Mouse (Mus musculus) hindbrain, embryonic 12.5 days (tissue): ENCODE measurements around the gene Primpol. TPM values are rescaled to one million over a fixed set of nuclear protein-coding genes. Genes with fewer than 3 reads are reported as not detected.

Experiments
- ATAC-seq: fragments of 200-750 bp; cut with Nextera tagmentation; 2 replicates; pipeline ENCODE4 v1.8.0; 2017; ENCODE audit warnings: moderate TSS enrichment; ENCODE audit not compliant: low FRiP score
- H3K27ac ChIP-seq: fragments of 300-500 bp; sonication (generic); 2 replicates; pipeline ENCODE4 v1.5.1; 2016; ENCODE audit warnings: mild to moderate bottlenecking
- H3K27me3 ChIP-seq: fragments of 300-500 bp; sonication (generic); 2 replicates; pipeline ENCODE4 v1.6.1; 2016; ENCODE audit warnings: mild to moderate bottlenecking
- H3K36me3 ChIP-seq: fragments of 300-500 bp; sonication (generic); 2 replicates; pipeline ENCODE4 v1.6.1; 2016; ENCODE audit warnings: mild to moderate bottlenecking
- H3K4me1 ChIP-seq: fragments of 300-500 bp; sonication (generic); 2 replicates; pipeline ENCODE4 v1.6.1; 2016
- H3K4me2 ChIP-seq: fragments of 300-500 bp; sonication (generic); replicated peaks from 2 replicates; pipeline ENCODE4 v1.6.1; 2016; ENCODE audit warnings: mild to moderate bottlenecking
- H3K4me3 ChIP-seq: fragments of 300-500 bp; sonication (generic); 2 replicates; pipeline ENCODE4 v1.5.1; 2016; ENCODE audit warnings: mild to moderate bottlenecking
- H3K9ac ChIP-seq: fragments of 300-500 bp; sonication (generic); 2 replicates; pipeline ENCODE4 v1.6.1; 2016; ENCODE audit warnings: mild to moderate bottlenecking, moderate library complexity
- H3K9me3 ChIP-seq: fragments of 300-500 bp; sonication (generic); replicated peaks from 2 replicates; pipeline ENCODE4 v1.6.1; 2016; ENCODE audit warnings: mild to moderate bottlenecking
- WGBS: fragments of 180-500 bp; shearing (Covaris S2); methylation state at CpG from one replicate; pipeline ENCODE4 v1.1.7; 2016; 5-methylcytosine and 5-hydroxymethylcytosine counted together
- polyA plus RNA-seq: library from polyadenylated mRNA; unstranded; fragments of >200 nt; fragmentation: Nextera tagmentation; extraction: Ambion mirVana; gene quantifications from 2 replicates; pipeline ENCODE4 v1.2.1, GENCODE M21; 2016

Primpol gene
- polyA plus RNA-seq, 1 experiment from 2014 or later = 8.4 TPM

DNA sequence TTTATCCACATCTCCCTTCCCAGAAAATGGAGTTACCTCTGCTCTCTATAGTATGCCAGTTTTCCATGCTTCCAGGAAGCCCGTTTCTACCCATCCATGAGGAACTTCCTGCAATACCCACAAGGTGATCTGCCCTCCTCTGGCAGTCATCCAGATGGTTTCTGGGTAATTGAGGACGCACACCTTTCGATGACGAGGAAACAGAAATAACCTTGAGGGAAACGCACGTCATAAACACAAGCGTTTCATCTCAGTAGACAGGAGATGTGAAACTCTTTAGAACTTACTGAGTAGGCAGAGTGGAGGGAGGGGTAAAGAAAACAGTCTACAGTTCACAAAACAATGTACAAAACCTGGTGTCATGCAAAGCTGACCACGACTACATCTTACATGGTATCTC lies 67.0 kb downstream of the Primpol start:
- WGBS = 85% methylated on average over 8 of the region's 8 CpGs
- Histone ChIP-seq H3K27me3 (no peaks in the 10 kb centered on the region; the same call in 1 of the 2 replicates), H3K9me3 (no peaks in the 10 kb centered on the region), H3K9ac (no peak overlapping the region), H3K4me1 (peaks cover 13% of the 10 kb centered on the region), H3K4me3 (no peak overlapping the region), H3K27ac (no peak overlapping the region), H3K36me3 (no peaks in the 10 kb centered on the region), H3K4me2 (no peak overlapping the region)
- ATAC-seq = no peak

DNA sequence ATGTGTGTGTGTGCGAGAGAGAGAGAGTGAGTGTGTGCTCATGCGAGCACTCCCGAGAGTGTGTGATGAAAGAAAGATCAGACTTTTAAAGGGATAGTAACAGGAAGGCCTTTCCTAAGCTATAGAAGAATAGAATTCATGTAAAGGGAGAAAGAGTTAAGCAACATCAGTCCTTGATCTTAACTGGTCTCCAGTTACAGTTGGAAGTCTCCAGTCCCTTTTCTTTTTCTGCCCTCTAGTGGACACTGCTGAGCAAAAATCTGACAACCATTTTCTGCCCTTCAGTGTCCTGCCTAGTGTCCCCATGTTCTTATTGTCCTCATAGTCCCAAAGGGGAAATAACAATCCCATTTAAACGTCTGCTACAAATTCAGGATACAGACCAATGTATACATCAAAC lies 69.8 kb downstream of the Primpol start:
- Histone ChIP-seq H3K27me3 (no peaks in the 10 kb centered on the region; the same call in 1 of the 2 replicates), H3K4me2 (no peak overlapping the region), H3K27ac (no peak overlapping the region), H3K36me3 (no peaks in the 10 kb centered on the region), H3K4me1 (peaks cover 3% of the 10 kb centered on the region; the same call in 1 of the 2 replicates), H3K9ac (no peak overlapping the region), H3K9me3 (no peaks in the 10 kb centered on the region), H3K4me3 (no peak overlapping the region)
- ATAC-seq = no peak
- WGBS = 59% methylated on average over 4 of the region's 4 CpGs

DNA sequence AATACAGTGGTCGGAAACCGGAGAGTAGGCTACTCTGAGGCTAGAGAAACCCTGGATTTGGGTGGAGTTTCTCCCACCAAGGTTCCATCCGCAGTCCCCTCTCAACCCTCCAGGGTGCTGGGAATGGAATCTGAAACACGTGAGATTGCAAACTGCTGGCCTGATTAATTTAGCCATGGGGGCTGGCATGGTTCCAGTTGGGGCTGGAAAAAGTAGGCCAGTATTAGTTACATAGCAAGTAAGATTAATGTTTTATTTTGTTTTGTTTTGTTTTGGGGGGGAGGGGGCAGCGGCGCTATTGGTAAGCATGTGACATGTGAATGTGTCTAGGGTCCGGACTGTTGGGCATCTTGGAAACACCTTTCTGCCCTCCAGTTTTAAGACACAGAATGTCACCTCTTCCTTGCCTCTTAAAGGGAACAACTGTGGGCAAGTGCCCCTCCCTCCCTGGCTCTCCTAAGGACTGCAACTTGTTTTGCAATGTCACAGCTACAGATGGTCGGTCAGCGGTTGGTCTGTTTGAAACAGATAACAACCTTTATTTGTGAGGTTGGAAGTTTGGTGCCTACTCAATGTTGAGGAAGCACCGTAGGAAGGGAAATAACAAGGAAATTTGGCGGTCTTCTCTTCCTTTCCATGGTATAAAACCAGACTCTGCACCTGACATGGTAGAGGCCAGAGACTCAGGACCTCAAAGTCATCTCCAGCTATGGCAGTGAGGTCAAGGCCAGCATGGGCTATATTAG lies 70.4 kb downstream of the Primpol start:
- H3K27me3 ChIP-seq = no peaks in the 10 kb centered on the region; the same call in 1 of the 2 replicates
- no peaks in the 10 kb centered on the region for H3K36me3 ChIP-seq
- no peak for ATAC-seq
- no peak overlapping the region for H3K27ac ChIP-seq
- no peak overlapping the region for H3K4me3 ChIP-seq
- H3K9me3 ChIP-seq = no peaks in the 10 kb centered on the region
- 81% methylated on average over 11 of the region's 11 CpGs for WGBS
- H3K4me1 ChIP-seq = peaks cover 3% of the 10 kb centered on the region; the same call in 1 of the 2 replicates
- no peak overlapping the region for H3K4me2 ChIP-seq
- H3K9ac ChIP-seq = no peak overlapping the region

DNA sequence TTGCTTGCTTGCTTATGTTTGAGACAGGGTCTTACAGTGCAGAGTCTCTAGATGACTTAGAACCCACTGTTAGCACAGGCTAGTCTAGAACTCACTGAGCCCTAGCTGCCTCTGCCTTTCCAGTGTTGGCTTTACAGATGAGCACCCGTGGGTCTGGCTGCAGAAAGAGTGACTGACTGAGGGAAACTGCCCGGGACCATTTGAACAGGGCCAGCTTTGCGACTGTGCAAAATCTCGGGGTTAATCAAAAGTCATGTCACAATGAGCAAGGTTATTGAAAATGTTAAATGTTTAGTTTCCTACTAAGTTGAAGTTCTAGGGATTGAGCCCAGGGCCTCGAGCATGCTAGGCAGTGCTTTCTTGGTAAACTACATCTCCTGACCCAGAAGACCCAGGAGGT lies 71.2 kb downstream of the Primpol start:
- Histone ChIP-seq H3K27ac (no peak overlapping the region), H3K4me1 (no peaks in the 10 kb centered on the region), H3K27me3 (no peaks in the 10 kb centered on the region; the same call in 1 of the 2 replicates), H3K36me3 (no peaks in the 10 kb centered on the region), H3K9me3 (no peaks in the 10 kb centered on the region), H3K4me3 (no peak overlapping the region), H3K9ac (no peak overlapping the region), H3K4me2 (no peak overlapping the region)
- 93% methylated on average over 5 of the region's 5 CpGs for WGBS
- ATAC-seq = no peak

DNA sequence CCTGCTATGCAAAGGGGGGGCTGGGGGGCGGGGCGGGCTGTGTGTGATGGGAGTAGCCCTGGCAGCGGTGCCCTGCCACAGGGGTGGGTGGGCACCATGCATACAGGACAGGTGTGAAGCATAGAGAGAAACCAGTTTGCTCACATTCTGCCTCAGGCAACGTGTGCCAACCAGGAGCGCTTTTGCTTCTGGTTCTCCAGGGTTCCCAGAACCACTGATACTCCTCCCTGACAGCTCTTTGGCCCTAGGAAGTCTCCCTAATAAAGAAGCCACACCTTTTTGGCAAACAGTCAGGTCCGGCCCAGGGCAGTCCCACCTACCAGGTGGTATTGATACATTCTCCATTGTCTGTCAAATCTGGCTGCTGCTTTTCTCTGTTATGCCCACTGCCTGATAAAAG lies 73.3 kb downstream of the Primpol start:
- Histone ChIP-seq H3K36me3 (no peaks in the 10 kb centered on the region), H3K9me3 (no peaks in the 10 kb centered on the region), H3K4me1 (0 out of 2 replicates have a peak, but pooled peaks cover 4% of the 10 kb centered on the region), H3K9ac (no peak overlapping the region), H3K4me2 (no peak overlapping the region), H3K27ac (no peak overlapping the region), H3K4me3 (no peak overlapping the region), H3K27me3 (no peaks in the 10 kb centered on the region; the same call in 1 of the 2 replicates)
- no peak for ATAC-seq
- WGBS = 86% methylated on average over 6 of the region's 6 CpGs

DNA sequence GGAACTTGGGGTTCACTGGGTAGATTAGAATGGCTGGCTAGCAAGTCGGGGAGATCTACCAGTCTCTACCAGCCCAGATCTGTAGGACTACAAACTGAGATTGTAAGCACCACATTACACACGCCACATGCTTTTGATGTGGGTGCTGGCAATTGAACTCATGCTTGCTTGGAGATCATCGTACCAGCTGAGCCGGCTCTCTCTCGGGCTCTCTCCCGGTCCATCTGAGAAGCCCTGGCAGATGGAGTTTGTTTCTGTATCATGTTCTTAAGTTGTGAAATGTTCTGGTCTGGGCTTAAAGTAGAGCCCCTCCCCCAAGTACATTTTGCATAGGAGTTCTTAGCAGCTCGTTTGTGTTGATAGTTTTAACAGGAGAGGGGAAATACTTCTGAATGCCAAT lies 73.8 kb downstream of the Primpol start:
- no peak for ATAC-seq

DNA sequence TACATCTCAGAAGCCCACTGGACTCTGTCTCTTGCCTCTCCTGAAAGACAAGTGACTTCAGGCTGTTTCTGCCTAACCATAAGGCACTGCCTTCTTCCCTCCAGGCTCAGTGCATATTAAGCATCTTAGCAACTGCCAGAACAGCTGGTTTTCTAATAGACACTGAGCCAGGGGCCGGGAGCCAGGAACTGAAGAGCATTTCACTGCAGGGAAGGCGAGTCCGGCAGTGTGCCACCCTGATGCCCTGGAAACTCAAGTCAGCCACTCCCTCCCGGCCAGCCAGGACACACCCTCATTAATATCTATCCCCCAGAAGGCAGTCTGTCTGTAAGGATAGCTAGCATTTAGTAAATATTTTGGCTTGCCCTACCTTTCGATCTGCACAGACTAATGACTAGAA lies 77.3 kb downstream of the Primpol start:
- Histone ChIP-seq H3K27me3 (no peaks in the 10 kb centered on the region), H3K4me3 (no peak overlapping the region), H3K9me3 (no peaks in the 10 kb centered on the region), H3K4me2 (no peak overlapping the region), H3K9ac (no peak overlapping the region), H3K36me3 (no peaks in the 10 kb centered on the region), H3K4me1 (0 out of 2 replicates have a peak, but pooled peaks cover 4% of the 10 kb centered on the region), H3K27ac (no peak overlapping the region)
- 46% methylated on average over 5 of the region's 5 CpGs for WGBS
- no peak for ATAC-seq

More for the DNA sequence above, 73.8 kb downstream of the Primpol start:
- Histone ChIP-seq H3K4me2 (no peak overlapping the region), H3K9me3 (no peaks in the 10 kb centered on the region), H3K27me3 (no peaks in the 10 kb centered on the region; the same call in 1 of the 2 replicates), H3K27ac (no peak overlapping the region), H3K4me1 (0 out of 2 replicates have a peak, but pooled peaks cover 4% of the 10 kb centered on the region), H3K36me3 (no peaks in the 10 kb centered on the region), H3K9ac (no peak overlapping the region), H3K4me3 (no peak overlapping the region)
- 79% methylated on average over 7 of the region's 7 CpGs for WGBS

DNA sequence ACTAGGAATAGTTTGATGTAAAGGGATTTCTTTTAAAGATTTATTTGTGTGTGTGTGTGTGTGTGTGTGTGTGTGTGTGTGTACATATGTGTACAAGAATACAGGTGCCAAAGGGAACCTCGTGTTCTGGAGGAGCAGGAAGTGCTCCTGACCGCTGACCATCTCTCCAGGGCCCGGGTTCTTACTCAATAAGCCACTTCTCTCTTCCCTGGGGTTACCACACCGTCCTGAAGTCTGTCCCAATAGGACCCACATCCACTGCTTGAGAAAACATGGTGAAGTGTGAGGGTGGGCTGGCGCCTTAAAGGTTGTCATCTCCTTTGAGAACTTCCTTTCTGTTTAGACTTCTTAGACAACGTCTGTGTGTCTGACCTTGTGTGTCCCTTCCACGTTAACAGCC lies 83.1 kb downstream of the Primpol start:
- Histone ChIP-seq H3K4me1 (peaks cover 8% of the 10 kb centered on the region; the same call in 1 of the 2 replicates), H3K27me3 (no peaks in the 10 kb centered on the region), H3K4me3 (no peak overlapping the region), H3K9ac (no peak overlapping the region), H3K9me3 (no peaks in the 10 kb centered on the region), H3K36me3 (no peaks in the 10 kb centered on the region), H3K4me2 (no peak overlapping the region), H3K27ac (no peak overlapping the region)
- 85% methylated on average over 7 of the region's 7 CpGs for WGBS
- no peak for ATAC-seq

DNA sequence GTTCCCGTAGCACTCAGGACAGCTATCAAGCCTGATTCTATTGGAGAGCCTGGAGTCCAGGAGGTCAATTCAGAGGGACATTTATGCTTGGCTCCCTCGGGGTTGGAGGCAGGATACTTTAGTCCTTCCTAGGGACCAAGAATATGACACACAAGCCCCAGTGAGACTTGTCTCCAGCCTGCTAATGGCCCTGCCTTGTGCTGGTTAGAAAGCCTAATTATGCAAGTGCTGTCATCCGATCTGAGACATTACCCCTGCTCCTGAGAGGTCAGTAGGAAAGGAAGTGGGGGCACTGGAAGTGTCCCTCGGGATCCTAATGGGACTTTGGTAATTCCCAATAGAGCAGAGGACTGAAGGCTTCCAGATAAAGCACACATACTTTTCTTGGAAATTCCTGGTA lies 86.5 kb downstream of the Primpol start:
- Histone ChIP-seq H3K4me1 (peaks cover 8% of the 10 kb centered on the region; the same call in 1 of the 2 replicates), H3K4me3 (no peak overlapping the region), H3K9me3 (no peaks in the 10 kb centered on the region), H3K27me3 (no peaks in the 10 kb centered on the region), H3K27ac (no peak overlapping the region), H3K36me3 (no peaks in the 10 kb centered on the region), H3K4me2 (no peak overlapping the region), H3K9ac (no peak overlapping the region)
- ATAC-seq = no peak
- WGBS = 49% methylated on average over 4 of the region's 4 CpGs

DNA sequence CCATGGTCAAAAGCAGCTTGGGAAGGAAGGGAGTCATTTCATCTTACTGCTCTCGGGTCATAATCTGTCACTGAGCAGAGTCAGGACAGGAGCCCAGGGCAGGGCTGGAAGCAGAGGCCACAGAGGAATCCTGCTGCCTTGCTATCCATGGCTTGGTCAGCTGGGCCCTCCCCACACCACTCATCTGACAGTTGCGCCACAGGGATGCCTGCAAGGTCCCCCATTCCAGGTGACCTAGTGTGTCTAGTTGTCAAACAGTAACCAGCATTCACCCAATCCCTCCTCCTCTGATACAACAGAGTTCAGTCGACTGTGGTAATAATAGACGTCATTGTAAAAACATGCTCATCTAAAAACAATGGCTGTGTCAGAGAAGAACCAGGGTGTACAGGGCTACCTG lies 87.5 kb downstream of the Primpol start:
- no peak for ATAC-seq
- Histone ChIP-seq H3K4me2 (no peak overlapping the region), H3K27me3 (no peaks in the 10 kb centered on the region), H3K9me3 (no peaks in the 10 kb centered on the region), H3K4me1 (peaks cover 8% of the 10 kb centered on the region; the same call in 1 of the 2 replicates), H3K36me3 (no peaks in the 10 kb centered on the region), H3K4me3 (no peak overlapping the region), H3K9ac (no peak overlapping the region), H3K27ac (no peak overlapping the region)
- WGBS = 79% methylated on average over 4 of the region's 4 CpGs

DNA sequence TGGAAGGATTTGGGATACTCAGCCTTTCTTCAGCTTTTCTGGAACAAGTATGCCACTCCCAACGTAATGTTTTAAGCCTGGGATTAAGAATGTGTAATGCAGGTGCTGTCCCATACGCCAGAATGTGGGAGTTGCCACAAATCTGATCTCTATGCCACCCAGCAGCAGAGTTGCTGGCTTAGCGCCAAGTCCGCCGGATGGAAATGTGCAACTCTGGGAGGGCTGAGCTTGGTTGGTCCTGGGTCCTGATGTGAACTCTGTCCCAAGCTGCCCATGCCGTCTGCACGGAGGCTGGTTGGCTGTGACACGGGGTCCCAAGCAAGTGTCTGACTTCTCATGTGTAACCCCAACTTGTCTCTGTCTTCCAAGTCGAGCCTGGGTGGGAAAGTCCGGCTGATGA lies 90.2 kb downstream of the Primpol start:
- no peak overlapping the region for H3K9ac ChIP-seq
- no peak overlapping the region for H3K27ac ChIP-seq
- no peak for ATAC-seq
- 77% methylated on average over 10 of the region's 10 CpGs for WGBS
- peaks cover 8% of the 10 kb centered on the region; the same call in 1 of the 2 replicates for H3K4me1 ChIP-seq
- no peak overlapping the region for H3K4me2 ChIP-seq
- no peaks in the 10 kb centered on the region for H3K27me3 ChIP-seq
- no peaks in the 10 kb centered on the region for H3K9me3 ChIP-seq
- no peaks in the 10 kb centered on the region for H3K36me3 ChIP-seq
- H3K4me3 ChIP-seq = no peak overlapping the region

DNA sequence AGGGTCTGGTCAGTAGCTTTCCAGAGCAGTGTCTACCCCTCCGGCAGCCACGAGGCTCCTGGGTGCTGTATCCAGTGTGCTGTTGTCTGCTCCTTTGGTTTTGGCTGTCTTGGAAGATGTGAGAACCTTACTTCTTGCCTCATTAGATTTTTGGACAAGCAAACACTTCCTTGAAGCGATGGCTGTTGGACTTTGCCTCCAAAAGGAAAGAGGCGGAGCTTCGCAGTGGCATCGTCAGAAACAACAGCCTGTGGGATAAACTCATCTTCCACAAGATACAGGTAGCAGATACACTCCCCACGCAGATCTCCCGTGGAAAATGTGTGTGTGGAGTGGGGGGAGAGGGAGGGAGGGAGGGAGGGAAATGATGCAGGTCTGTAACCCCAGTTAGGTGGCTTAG lies 90.9 kb downstream of the Primpol start:
- H3K9ac ChIP-seq = no peak overlapping the region
- 88% methylated on average over 8 of the region's 8 CpGs for WGBS
- H3K9me3 ChIP-seq = no peaks in the 10 kb centered on the region
- no peak overlapping the region for H3K4me3 ChIP-seq
- H3K36me3 ChIP-seq = no peaks in the 10 kb centered on the region
- peaks cover 8% of the 10 kb centered on the region; the same call in 1 of the 2 replicates for H3K4me1 ChIP-seq
- H3K27ac ChIP-seq = no peak overlapping the region
- no peaks in the 10 kb centered on the region for H3K27me3 ChIP-seq
- no peak overlapping the region for H3K4me2 ChIP-seq
- ATAC-seq = no peak
